Mouse (Mus musculus) heart, postnatal 36 days (tissue): Measurements from ENCODE around the gene Micu1. TPM values are rescaled to one million over a fixed set of nuclear protein-coding genes. Genes with fewer than 3 reads are reported as not detected.
A peak's percentile ranks its signal among the peaks of the same experiment; 100 is the strongest.

Experiments used
- DNase-seq, 2 experiments: peaks; one replicate each; pipeline ENCODE4 v3.0.0; 2021 to 2022
- intact Hi-C: fragments of 180-260 bp; cut with DNase I; formaldehyde crosslinking; loops from one replicate; pipeline ENCODE4 v1.15.1; 2025
- total RNA-seq, 2 experiments: library from RNA; stranded (reverse); gene quantifications; 2 replicates each; pipeline ENCODE4 v1.2.3; 2021

Gene Micu1
- total RNA-seq, 2 experiments from 2014 or later = 20.3 to 23.3 TPM

DNA sequence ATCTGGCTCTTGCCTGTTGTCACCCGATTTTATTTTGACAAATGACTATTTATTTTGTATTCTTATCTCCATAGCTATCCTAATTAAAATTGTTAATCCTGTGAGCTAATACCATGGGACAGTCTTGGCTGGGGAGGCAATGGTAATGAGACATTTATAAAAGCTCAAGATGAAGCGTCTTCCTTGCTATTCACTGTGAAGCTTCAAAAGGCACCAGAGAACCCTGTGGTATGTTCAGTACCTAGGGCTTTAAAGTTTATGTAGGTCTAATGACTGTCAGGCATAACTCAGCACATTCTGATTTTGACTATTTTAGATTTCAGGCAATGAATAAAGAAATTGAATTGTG, 69.7 kb downstream of the Micu1 start:
- no peak for DNase-seq
- intact Hi-C loops = no loop called here

DNA sequence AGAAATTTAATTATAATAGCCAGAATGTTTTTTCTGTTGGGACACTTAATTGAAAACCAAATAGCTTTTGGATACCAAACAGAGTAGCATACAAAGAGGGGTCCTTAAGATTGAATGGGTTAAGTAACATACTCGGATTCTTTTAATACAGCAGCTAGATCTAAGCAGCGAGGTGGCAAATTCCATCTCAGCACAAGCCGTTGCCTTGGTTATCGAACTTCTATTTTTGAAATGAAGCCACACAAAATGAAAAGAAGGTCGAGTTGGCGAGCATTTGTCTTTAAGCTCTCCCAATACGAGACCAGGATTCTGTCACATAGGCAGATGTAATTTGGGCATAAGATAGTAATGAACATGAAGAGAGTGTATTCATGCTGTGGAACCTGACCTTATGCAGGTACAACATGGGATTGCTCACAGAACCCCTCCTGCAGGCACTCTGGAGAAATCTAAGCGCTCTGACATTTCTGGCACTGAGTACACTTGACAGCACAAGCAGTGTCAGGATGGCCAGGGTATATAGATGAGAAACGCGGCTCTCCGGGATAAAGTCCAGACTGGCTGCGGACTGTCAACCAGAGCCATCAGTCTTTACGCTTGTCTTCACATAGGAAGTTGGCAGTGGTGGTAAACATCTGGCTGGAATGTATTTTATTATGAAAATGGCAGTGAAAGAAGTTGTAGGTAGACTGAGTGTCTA, 71.3 kb downstream of the Micu1 start:
- intact Hi-C loops = no loop called here
- no peak for DNase-seq

DNA sequence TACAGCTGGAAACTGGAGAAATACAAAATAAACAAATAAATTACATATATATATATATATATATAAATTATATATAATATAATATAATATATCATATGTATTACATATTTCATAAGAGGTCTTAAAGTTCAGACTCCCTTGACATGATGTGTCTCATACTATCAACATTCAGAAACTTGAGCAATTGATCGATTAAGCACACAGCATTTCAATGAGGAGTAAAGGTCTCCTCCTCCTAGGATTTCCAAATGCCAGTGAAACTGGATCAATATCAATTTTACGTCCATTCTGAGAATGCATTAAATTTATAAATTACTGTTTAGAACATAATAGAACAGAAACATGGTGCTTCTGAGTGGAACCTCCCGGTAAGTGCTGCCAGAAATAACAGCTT, 71.9 kb downstream of the Micu1 start:
- no peak for DNase-seq
- intact Hi-C loops = no loop called here

DNA sequence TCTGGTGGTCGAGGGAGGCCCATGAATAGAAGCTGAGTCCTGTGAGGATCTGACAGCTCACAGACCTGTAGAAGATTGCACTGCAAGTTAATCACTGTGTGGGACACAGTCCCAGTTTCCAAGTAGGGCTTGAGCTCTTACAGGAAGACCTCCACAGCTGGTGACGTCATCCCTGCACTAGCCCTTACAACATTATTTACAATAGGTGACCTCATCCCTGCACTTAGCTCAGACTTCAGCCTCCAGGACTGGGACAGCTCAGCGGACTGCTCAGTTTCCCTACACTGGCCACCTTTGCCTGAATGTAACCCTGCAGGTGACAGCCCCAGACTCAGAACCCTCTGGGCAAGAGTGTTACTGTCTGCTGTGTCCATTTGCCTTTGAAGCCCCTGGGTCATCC, 75.0 kb downstream of the Micu1 start:
- DNase-seq = no peak
- intact Hi-C loops = no loop called here

DNA sequence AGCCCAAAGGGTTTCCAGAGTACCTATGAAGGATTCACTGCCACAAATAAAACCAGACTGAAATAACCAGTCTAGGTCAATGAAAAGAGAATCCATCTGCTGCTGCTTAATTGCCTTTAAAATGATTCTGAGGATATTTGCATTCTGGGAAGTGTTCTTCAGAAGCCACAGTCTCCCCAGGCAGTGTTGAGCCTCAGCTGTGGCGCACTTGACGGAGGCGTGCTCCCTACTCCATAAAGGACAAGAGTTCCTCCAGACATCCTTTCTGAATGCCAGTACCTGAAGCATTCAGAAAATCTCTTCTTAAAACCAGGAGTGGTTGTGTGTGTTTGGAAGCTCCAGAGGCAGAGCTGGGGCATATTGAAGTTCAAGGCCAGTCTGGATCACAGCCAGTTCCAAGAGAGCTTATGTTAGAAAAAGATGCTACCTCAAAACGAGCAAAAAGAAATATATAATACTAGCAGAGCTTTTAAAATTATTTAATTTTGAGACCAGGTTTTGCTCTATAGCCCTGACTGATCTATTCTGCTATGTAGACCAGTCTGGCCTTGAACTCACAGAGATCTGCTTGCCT, 75.9 kb downstream of the Micu1 start:
- intact Hi-C loops = no loop called here
- no peak for DNase-seq

DNA sequence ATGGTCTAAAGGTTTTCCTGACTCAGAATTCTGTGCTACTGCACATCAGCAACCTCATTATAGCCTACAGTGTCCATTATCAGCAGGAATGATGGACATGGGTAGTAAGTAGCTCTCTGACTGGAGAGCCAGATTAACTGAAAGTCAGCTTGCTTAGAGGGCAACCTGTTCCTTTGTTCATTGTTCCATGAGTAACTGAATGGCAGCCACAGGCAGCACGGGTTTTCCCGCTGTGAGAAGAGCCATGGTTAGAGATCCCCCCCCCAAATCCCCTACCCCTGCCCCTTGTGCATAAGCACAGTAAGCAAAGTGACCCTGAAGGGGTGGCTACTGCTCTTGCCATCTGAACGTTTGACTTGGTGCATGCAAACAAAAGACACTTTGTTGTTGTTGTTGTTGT, 78.4 kb downstream of the Micu1 start:
- DNase-seq = no peak
- intact Hi-C loops = no loop called here

DNA sequence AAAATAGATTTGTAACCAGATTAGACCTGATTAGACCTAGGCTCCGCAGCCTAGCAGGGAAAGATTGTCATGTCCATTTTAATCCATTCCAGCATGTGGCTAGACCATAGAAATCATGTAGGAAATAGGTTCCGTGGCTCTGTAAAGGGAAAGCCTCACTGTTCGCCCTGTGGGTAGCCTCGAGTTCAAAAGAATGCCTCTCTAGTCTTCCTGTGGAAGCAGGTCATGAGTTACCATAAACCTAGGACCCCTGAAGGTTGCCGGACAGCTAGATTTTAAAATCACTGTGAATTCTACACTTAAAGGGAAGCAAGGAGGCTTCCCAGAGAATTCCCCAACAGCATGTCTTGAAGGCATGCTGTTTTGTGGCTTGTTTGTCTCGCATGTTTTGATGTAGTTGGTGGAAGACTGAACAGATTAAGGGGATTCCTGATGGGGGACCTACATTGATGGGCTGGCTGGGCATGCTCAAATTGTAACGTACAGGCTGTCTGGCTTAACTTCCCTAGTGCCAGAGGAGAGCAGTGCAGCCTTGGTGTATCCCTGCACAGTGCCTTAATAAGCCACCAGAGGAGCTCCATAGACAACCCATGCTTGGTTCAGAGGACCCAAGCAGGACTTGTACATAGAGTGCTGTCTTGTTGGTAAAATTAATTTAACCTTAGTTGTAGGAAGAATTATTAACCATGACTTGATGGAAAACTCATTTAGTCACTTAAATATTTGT, 79.1 kb downstream of the Micu1 start:
- no peak for DNase-seq
- intact Hi-C loops = no loop called here

DNA sequence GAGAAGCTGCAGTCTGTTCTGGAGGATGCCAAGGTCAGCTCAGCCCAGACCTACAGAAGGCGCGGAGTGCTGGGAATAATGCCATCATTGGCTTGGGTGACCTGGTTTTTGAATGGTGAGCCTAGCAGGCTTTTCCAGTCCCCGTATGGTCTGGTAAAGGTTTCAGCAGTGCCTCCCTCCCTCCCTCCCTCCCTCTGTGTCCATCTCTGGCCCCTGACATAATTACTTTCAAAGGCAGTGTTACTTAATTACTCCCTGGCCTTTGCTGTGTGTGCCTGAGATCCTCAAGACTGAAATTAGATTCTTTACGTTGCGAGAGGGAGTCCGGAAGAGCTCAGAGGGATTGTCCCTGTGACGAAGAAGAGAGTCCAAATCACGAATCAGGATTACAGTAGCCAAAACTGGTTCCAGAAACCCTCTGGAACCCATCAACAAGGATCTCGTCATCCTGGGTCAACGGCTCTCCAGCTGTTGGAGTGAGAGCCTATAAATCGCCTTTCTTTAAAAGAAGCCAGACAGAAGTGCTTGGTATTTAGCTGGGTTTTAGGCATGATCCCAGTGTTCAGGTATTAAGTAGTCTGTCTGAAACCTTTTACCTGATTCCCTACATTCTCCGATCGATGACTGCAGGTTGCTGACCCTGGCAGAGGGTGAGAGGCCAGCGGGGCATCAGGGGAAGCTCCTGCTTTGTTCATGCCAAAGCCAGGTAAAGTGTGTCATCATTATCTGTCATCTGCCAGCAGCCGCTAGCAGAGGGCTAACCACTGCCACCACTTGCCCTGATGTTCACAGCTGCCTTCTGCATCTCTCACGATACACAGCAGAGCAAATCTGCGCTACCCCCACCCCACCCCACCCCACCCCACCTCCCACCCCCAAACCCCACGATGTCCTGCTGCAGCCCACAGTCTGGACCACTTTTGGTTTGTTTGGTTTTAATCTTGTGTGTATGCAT, 82.7 kb downstream of the Micu1 start:
- no peak for DNase-seq
- intact Hi-C loops = no loop called here

DNA sequence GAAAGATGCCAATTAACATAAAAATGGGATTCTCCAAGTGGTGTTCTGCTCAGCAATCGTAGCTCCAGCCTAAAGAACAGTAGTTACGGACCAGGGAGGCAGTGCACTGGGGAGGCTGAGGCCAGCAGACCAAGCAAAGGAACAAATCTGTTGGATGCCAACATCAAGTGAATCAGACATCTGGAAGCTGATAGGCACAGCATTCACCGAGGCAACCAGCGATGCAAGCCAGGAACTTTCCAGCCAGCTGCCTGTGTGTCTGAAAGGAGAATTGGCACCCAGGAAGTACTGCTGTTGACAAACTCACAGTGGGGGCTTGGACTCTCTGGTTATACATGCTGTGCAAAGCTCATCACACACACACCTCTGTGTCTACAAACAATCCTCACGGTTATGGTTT, 84.0 kb downstream of the Micu1 start:
- DNase-seq = peak in 1 of 2 experiments; percentile 8
- intact Hi-C loops = no loop called here

DNA sequence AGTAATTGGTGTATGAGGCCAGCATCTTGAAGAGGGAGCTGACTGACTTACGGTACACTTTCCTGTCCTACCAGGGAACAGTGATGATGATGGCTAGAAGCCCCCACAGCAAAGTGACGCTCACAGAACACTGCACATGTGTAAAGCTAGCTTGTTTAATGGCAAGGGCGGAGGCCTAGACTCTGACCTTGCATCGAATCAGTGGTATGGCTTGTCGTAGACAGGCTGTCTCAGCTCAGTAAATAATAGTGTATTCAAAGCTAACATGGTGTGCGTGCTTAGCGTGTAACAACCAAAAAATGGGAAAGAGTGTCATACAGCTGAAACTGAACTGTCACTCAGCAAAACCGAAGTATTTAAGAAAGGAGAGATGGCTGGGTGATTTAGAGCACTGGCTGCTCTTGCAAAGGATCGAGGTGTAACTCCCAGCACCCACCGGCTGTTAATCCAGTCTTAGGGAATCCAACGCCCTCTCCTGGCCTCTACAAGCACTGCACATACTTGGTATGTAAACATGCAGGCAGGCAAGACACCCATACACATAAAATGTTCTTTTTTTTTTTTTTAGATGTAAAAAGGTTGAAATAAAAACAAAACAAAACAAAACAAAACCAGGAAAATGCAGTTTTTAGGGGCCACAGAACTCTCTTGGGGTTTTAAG, 85.0 kb downstream of the Micu1 start:
- intact Hi-C loops = no loop called here
- no peak for DNase-seq

DNA sequence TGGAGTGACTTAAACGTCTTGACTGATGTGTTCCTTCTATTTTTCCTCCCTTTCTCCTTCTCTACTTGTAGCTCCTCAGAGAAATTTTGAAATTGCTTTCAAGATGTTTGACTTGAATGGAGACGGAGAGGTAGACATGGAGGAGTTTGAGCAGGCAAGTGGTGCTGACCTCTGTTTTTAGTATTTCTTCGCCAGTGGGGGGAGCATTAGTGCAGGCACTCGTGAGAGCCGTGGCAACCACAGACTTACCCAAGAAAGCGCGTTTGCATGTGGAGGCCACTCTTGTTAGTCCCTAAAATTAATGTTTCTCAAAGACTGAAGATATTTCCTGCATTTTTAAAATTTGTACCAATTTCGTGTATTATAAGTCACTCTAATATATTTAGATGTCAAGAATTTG, 85.6 kb downstream of the Micu1 start:
- intact Hi-C loops = no loop called here
- no peak for DNase-seq

DNA sequence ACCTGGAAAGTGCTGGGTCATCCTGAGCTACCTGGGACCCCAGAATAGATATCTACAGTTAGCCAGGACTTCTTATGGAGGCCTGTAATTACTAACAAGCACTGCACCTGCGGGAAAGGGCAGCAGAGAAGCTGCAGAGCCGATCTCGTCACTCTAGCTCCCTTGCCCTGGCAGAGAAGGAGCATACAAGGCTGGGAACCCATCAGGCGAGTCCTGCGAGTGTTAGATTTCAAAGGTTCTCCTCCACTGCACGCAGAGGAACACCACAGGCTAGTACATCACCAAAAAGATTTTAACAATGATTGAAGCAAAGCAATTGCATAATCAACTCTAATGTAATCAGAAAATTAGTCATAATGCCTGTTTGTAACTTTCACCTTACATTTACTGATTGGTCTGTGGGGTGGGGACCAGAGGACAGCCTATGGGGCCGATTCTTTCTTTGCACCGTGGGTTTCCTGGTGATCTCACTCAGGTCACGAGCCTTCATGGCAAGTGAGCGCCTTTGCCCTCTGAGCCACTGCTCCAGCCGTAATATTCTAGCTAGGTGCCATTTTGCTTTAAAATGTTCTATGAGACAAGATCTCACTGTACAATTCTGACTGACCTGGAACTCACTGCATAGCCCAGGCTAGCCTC, 88.1 kb downstream of the Micu1 start:
- intact Hi-C loops = no loop called here
- DNase-seq = no peak

DNA sequence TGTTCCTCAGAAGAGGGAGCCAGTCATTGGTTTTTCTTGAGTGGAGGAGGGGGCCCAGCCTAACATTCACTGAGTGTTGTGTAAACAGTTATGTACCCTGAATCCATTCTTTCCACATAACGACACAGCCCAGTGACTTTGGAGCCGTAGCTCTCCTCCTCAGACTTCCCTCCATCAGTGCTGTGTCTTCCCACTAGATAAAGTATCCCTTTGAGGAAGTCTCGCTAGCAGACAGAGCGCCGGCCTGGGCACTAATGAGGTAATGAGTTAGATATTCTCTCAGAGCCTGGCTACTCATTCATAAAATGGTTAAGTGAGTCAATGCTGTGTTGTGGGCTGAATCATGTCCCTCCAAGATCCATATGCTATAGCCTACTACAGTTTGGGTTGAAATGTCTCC, 89.6 kb downstream of the Micu1 start:
- no peak for DNase-seq
- intact Hi-C loops = no loop called here

DNA sequence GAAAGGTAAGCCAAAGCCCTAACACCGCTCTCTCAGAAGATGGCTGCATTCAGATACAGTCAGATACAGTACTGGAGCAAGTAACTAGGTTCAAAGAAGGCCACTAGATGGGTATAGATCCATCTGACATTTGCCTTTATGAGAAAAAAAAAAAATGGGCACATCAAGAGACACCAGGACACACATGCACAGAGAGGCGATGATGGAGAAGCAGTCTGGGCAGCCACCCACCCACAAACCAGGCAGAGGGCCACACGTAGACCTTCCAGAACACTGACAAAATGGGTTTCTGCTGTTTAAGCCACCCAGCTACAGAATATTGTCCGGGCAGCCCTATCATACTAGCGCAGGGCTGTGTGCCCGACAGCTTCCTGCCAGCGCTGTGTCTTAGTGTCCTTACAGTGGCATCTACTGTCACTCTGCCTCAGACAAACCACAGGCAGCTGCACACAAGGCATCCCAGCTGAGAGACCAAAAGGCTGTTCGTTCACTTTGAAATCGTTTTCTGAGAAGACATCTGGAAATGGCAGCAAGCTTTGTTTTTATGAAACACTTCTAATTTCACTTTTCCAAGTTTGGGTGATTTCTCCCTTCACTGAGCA, 90.4 kb downstream of the Micu1 start:
- intact Hi-C loops = no loop called here
- DNase-seq = no peak

DNA sequence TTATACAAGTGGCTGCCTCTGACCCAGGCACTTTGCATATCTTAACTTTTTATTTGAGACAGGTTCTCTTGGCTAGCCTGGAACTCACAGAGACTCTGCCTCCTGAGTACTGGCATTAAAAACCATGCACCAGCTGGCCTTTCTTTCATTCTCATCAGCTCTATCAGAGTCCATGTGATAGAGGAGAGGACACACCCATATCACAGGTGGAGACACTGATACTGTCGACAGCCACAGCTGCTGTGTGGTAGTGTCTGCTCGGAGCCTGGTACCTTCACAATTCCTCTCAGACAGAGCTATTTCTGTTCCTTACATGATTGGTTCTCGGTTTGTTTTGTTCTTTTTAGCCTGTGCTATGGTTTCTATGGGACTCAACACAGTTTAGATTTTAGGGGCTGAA, 91.2 kb downstream of the Micu1 start:
- intact Hi-C loops = no loop called here
- DNase-seq = no peak

DNA sequence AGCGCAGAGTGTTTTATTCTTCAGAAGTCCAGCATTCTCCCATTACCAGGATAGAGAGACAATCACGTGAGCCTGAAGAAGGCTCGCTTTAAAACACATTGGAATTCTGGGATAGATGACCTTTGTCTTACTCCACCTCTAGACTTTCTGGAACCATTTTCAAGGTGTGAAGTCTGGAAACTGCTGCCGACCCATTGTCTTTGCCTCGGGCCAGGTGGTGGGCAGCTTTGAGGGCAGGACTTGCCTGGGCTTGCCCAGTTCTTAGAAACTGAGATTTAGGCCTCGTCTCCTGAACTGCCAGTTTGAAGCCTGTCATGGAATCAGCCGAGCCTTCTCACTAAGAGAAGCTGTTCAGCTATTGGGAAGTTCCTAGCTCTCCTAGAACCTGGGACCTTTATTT, 92.8 kb downstream of the Micu1 start:
- intact Hi-C loops = no loop called here
- DNase-seq = no peak

DNA sequence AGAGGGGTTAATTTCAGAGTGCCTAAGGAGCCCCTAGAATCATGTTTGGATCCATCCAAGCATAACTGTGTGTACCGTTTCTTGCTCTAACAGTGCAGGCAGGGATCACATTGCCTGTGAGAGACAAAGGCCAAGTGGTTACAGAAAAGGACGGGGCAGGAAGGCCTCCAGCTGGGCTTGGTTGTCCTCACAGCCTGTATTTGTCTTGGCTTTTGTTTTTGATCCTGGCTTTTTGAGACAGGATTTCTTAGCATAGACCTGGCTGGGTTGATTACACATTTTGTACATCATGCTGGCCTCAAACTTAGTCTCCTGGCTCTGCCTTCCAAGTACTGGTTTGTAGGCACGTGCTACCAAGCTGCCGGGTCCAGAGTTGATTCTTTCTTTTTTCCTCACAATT, 93.6 kb downstream of the Micu1 start:
- intact Hi-C loops = no loop called here
- no peak for DNase-seq

DNA sequence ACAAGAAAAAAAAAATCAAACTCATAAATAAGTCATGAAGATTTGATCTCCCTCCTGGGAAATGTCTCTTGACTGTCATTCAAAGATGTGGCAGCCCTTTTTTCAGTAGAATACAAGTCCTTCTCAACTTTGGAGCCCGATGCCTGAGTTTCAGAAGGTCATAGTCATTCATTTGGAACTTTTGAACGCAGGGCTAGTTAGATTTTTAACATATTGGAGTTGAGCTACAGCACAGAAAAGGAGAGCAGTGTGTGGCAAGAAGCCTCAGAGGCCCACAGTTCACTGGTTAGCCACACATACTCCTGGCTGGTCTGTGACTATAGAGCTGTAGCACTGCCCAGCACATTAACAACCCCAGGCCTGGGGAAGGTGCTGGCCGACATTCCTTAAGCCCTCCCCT, 96.1 kb downstream of the Micu1 start:
- intact Hi-C loops = no loop called here
- no peak for DNase-seq

DNA sequence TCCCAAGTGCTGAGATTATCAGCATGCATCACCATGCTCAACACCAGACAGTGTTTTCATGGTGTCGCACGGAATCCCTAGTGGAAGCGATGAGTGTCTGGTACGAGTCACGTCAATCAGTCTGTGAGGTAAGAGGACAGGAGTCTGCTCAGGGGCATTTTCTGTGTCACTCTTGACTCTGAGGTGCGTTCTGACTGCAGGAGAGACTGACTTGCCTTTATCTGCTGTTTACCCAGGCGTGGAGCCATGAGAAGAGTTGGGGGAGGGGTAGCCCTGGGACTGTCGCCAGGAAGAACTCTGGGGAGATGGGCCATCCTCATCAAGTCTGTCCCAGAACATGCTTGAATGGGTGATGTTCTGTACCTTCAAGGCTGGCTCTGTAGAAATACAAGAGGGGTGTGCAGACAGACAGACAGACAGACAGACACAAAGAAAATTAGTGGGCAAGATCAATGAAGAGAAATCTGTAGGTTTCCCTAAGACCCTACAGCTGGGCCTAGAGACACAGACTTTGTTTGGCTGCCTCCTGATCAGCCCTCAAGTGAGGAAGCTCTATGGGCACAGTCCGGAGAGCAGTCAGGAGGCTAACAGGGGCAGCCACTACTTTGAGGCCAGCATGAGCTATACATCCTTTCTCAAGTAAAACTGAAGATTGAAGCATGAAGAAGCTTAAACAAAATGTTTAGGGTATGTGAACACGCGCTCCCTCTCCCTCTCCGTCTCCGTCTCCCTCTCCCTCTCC, 97.2 kb downstream of the Micu1 start:
- no peak for DNase-seq

More for the DNA sequence above, 97.2 kb downstream of the Micu1 start:
- intact Hi-C loops = no loop called here
